Mouse (Mus musculus) Muller cell, postnatal 12 days (primary cell): Measurements from ENCODE around the gene Parp9.
"Not testable (repeated sequence)": the region's sequence is repeated elsewhere in the genome, so short reads cannot be mapped to it uniquely, and the experiment has no call there.

Experiments used
- DNase-seq: peaks from one replicate; pipeline ENCODE4 v3.0.0-alpha.2; 2015; ENCODE audit errors: inconsistent ontology term

Gene Parp9

DNA sequence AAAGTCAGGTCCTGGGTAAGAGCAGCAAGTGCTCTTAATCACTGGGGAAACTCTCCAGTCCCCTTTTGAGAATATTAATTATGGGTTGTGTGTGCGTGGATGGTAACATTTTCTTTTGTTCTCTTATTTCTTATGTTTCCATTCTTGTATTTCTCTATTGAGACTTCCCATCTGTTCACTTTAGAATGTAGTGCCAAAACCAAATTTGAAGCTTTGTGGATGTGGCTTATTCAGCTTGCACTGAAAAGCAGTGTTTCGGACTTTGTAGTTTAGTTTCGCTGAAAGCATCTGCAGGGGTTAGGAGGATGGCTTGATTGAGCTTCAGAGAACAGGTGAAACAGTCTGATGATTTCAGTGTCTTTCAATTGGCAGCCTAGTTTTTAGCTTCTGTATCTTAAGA lies 55.0 kb downstream of the Parp9 start:
- DNase-seq = no peak

DNA sequence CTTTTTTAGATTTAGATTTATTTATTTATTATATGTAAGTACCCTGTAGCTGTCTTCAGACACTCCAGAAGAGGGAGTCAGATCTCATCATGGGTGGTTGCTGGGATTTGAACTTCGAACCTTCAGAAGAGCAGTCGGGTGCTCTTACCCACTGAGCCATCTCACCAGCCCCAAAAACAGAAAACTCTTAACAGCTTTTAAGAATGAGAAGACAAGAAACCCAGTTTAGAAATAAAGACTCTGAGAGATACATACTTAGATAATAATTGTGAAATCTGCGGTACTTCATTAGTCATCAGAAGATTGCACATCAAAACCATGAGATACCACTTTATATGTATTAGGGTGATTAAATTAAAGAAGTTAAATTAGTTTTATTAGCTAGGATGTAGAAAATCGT lies 60.6 kb downstream of the Parp9 start:
- not testable (repeated sequence) for DNase-seq

DNA sequence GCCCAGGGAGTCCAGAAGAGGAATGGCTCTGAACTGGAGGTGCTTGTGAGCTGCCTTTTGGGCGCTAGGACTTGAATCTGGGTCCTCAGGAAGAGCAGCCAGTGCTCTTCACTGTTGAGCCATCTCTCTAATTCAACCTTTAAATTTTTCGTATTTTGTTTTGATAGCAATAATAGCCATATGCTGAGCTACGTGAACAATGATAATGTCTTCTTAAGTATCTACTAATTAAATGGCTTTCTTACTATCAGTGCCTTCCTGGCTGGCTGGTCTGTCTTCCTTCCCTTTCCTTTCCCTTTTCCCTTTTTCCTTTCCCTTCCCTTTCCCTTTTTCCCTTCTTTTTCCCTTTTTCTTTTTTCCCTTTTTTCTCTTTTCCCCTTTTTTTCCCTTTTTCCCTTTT lies 70.1 kb downstream of the Parp9 start:
- DNase-seq = no peak

DNA sequence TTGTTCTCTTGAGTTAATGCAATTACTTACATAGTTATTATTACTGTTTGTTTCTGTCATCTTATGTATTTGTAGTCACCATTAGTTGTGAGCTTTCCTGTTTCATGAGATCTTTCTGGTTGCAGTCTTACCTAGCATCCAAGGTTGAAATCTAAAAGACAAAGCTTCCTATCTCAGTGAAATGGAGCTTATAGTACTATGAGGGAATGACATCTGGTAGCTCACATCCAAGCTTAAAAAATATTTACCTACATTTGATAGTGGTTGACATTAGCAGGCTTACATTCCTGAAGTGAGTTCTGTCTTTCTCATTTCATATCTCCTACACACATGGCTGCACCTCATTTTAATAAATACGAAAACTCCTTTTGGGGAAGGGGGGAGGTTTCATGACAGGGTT lies 78.1 kb downstream of the Parp9 start:
- DNase-seq = no peak
